Mouse (Mus musculus) CD8-positive naive resting alpha-beta T cell, adult 2 months (primary cell): ENCODE data around the gene Txn2.

Experiments
- DNase-seq, 2 experiments: peaks; one replicate each; pipeline ENCODE4 v3.0.0; 2022; ENCODE audit warnings: low read depth in 2 of 2, low spot score in 2 of 2

Txn2 gene

GRCm38 (mm10) chr15:77934326-77934725 is 5.5 kb upstream of the Txn2 start:
- no peak for DNase-seq

DNA sequence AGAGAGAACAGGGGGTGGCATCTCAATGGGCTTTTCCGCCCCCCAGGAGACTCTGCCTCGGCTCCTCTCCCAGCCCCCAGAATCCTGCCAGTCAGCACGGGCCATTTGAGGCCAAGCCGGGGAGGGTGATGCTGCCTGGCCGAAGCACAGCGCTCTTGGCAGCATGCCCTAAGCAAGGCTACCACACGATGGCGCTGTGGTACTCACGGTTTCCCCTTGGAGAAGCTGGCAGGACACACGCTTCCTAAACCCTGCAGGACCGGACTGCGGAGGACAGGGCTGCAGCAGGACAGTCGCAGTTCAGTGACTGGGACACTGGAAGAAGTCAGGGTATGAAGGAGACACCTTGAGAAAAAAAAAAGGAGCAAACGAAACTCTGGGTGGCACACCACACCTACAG is 5.0 kb upstream of the Txn2 start:
- peak; percentile 85 to 92 for DNase-seq

- no peak for DNase-seq
Observed at GRCm38 (mm10) chr15:77933222-77933621, 4.4 kb upstream of the Txn2 start.

DNA sequence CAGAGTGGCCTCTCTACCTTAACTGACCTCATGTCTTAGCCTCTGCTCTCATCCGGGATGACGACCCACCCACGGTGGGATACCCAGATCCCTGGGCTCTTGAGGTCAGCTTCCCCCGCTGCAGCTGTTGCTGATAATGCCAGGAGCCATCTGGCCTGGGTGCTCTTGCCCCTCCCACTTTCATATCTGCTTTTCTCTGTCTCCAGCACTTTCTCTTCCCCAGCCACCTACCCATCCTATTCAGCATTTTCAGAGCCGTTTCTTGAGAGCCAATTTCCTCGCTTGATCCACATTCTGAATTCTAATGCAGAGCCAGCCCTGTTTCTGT is 2.8 kb upstream of the Txn2 start:
- no peak for DNase-seq

DNA sequence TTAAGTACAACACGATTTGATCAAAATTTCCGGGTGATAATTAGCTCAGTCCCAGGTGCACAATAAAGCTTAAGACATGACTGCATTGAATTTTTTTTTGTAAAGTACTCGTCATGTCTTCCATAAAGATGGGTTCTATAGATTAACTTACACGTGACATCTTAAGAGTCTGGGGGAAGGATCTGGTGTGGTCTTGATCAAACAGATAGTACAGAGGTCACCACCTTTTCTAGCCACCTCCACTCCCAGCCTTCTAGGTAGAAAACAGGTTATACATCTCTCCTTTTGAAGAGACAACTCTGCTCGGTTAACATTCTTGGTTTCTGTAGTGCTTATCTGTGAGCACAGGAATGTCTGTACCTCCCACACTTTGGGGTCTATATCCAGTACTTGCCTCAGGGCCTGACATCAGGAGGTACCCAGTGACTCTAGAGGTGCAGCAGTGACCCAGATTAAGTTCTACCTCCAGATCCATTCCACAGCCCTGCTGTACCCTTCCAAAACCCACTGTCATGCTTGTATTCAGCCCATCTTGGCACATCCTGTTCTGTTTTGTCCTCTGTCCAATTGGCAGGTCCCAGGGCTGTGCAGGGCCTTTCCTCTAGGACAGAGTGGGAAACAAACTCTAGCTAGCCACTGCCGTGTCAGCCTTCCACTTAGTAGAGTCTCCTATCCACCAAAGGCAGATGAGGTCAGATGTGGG is 2.3 kb upstream of the Txn2 start:
- no peak for DNase-seq

DNA sequence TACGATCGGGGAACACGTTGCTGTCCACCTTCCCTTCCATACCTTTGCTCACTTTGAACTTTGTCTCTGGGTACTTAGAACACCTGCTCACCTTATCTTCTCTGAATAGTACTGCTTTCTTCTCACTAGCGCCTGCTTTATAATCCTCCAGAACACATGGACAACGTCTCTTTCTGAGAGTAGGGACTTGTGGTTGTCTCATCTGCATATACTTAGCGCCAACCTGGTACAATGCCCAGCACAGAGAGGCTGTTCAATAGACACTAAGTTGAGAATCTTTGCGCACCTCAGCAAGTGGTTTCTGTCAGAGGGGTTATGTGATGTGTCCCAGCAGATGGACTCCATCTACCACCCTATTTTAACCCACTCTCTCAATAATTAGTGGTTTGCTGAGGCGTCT is 998 bp upstream of the Txn2 start:
- DNase-seq = no peak

DNA sequence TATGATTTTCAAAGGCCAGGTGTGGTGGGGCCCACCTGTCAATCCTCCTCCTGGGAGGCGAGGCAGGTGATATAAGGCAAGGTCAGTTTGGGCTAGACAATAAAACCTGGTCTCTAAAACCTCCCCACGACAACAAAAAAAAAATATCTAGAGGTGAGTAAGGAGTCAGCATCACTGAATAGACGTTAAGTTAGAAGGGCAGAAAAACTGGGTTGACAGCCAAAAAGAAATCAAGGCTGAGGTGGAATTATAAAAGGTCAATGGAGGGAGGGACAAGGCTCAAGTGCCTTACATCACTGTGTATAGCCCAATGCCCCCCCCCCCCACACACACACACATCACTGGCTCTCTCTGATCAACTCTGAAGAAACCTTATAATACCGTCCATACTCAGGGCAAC is 715 bp downstream of the Txn2 start:
- no peak for DNase-seq

DNA sequence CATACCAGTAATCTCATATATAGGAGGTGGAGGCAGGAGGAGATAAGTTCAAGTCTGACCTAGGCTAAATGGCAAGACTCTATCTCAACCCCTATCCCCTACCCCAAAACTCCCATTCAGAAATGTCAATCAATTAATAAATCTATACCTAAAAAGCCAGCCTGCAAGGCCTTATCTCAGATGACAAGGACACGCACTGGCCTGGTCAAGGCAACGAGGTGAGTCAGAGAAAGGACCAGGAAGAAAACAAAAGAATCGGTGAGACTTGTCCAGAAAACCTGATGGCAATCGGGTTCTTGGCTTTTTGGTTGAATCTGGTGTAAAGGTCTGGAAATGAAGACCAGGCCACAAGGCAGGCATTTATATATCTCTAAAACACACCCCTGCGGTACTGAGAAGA is 1.9 kb downstream of the Txn2 start:
- no peak for DNase-seq

- DNase-seq = no peak
Observed at GRCm38 (mm10) chr15:77925195-77925594, 3.6 kb downstream of the Txn2 start.

- DNase-seq = no peak
Observed at GRCm38 (mm10) chr15:77923267-77924035, 5.4 kb downstream of the Txn2 start.

DNA sequence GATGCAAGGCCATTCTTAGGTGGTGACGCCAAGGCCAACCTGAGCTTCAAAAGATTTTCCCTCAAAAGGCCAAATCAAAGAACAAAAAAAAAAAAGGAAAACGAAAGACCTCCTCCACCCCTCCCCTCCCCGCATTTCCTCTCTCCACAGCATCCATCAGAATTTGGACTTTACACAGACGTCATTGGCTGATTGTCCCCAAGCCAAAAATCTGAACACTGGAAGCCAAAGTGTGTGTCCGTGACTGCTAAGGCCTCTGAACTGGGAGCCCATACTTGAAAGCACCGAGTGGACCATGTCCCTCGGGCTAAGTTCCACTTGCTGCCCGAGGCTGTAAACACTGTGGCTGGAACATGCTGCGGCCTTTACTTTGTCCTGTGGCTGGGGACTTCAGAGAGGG is 6.1 kb downstream of the Txn2 start:
- DNase-seq = no peak

GRCm38 (mm10) chr15:77921636-77922035 is 7.2 kb downstream of the Txn2 start:
- DNase-seq = no peak

DNA sequence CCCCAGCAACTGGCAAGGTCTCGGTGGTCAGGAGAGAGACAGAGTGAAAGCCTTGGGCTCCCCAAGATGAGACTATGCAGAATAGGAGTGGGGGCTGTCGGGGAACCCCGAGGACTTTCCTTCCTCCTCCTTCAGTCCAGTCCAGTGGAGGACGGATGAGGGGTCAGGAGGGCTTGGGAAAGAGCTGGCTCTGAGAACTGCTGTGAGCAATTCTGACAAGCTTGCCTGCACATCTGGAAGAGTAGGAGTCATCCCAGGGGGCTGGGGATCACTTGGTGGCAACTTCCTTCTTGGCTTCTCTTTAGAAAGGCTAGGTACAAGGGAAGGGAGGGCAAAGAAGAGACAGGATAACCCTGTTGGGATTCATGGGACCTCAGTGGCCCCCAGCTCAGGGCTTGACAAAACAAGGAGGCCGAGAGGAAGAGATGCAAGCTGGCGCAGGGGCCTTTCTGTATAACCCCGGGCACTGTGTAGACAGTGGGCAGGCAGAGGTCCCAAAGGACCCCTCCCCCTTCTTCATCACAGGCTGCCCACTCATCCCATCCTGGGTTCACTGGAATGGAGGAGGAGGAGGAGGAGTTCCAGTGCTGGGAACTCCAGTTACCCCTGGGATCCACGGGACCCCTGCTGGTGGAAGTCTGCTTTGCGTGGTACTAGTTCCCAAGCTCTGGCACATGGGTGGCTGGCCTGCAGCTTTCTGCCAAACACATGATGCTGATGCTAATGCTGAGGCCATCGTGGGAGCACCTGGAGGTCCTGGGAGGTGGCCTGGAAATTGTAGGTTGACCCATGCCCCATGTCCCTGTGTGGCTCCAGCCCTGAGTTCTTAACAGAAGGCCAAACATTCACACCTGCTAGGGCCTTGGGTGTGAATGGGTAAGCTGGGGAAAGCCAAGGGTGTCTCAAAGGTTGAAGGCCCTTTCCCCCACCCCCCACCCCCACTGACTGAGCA is 8.0 kb downstream of the Txn2 start:
- no peak for DNase-seq

GRCm38 (mm10) chr15:77919441-77919840 is 9.4 kb downstream of the Txn2 start:
- no peak for DNase-seq

- DNase-seq = peak; percentile 82 to 89
Observed at GRCm38 (mm10) chr15:77916851-77917544, 11.8 kb downstream of the Txn2 start.

GRCm38 (mm10) chr15:77915287-77915686 is 13.5 kb downstream of the Txn2 start:
- no peak for DNase-seq

DNA sequence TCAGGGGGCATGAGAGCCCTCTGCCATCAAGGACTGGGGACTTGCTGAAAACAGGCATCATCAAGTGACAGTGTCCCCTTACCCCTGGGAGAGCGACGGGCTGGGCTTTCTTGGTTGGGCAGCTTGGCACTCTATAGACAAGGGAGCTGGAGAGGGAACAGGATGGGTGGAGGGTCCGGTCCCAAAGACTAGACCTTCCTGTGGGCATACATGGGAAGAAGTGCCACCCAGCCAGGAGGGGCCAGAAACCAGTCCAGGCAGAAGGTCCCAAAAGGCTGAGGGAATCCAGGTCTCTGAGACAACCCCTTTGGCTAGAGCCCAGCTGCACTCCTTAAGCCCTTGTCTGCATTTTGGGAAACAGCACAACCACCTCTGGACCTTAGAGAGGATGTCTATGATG is 14.3 kb downstream of the Txn2 start:
- DNase-seq = no peak

DNA sequence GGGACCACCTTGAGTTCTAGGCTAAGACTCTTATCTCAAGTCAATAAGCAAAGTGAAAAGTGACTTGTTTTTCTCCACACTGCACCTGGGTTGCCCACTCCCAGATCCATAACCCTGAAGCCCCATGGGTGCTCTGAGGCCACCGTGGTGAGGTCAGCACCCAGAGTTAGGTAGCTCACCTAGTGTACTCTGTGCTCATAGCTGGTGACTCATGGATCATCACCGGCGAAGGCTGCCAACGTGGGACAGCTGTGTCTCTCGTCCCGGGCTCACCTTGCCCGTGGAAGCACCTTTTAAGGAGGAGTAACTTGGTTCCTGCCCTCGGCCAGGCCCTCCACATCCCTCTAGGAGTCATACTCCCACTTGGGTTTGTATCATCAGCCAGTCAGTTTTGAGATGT is 15.8 kb downstream of the Txn2 start:
- no peak for DNase-seq

DNA sequence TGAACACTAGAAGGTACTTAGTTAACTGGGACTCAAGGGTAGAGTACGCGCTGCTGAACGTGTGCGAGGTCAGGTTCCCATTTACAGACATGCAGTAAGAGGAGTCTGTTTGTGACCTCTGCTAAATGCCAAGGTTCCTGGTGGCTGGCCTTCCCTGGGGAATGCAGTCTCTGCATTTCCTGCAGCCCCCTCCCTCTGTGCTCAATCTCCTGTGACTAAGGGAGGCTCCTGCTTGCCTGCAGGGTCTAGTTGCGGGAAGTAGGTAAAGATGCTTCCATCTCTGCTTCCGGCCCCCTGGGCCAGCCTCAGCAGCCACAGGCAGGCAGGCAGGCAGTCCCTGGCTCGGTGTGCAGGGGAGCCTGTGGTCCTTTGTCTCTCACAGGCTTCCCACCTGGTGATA is 16.2 kb downstream of the Txn2 start:
- no peak for DNase-seq

DNA sequence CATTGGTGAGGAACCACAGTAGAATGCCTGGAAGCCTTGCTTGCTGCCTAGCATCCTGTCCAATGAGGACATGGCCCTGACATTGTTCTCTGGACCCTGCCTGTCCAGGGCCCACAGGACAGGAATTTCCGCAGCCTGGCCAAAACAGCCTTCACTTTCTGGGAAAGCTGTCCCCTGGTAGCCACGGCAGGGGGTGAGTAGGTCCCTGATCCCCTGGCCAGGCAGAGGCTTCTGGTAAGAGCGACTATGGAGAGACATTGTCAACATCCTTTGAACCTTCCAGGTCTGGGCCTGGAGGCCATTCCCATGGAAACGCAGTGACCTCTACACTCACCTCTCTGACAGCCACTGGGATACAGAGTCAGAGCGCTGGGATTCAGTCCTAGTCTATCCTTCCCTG is 16.8 kb downstream of the Txn2 start:
- DNase-seq = no peak

DNA sequence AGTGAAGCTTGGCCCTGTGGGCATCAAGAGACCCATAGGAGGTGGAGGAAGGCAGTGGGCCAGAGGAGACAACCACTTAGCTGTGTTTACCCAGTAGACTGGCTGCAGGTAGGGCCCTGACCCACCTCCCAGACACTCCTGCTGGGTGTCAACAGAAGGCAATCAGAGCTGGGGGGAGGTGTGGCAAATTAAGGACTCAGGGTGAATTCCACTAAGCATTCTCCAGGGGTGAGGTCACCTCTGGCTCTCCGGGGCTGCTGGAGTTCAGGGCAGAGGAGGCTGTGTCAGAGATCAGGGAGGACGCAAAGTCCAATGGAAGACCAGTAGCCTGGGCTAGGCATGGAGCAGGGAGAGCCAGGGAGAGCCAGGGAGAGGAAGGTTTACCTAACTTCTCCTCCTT is 17.7 kb downstream of the Txn2 start:
- no peak for DNase-seq
